8 mouse cellular contexts compared by ENCODE assay signal in the genomic region with DNA sequence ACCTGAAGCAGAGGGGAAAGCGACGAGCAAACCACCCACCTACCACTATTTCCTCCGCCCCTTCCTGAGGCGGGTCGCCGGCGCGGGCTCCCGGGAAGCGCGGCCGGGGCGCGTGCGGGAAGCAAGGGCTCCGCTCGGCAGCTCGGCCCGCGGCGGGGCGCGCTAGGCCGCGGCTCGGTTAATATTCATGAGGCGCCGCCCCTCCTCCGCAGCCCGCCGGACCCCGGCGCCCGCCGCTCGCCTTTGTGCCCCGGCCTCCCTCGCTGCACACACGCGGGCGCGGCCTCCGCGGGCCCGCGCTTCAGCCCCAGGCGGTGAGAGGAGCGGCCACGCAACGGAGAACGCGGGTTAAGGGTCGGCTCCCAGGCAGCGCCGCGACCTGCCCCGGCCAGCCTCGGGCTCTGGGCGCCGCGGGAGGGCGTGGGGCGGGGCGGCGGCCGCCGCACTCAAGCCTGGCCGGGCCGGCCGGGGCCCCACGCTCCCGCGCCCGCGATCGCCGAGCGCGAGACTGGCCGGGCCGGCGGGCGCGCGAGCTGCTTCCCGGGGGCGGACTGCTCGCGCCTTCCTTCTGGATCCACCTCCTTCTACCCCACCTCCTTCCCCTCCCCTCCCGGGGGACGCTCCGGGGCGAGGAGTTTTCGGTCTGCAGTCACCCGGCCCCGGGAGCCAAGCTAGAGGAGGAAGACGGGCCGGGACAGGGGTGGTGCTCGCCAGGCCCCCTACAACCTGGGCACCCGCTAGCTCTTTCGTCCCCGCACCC. TPM values are rescaled to one million over a fixed set of nuclear protein-coding genes. Genes with fewer than 3 reads are reported as not detected.
A peak's percentile ranks its signal among the peaks of the same experiment; 100 is the strongest.
DNase-seq lines count a peak whose midpoint lies in the region; ATAC-seq and TF ChIP-seq lines count a peak whose summit lies in the region.

A gene (minus strand): TSS at position 441 of the 760 bp plus-strand sequence.

- no peaks in the 10 kb centered on the region for H3K36me3 ChIP-seq in hindbrain, postnatal 0 days (ENCODE audit: insufficient read depth, low read length)

- peak within 1 kb of the TSS; percentile 99 for H3K9ac ChIP-seq in hindbrain, postnatal 0 days (replicated peaks; ENCODE audit: low read length)

- no peak for TF ChIP-seq CTCF in hindbrain, postnatal 0 days (IDR thresholded peaks at IDR 0.05; ENCODE audit: low read depth)

- H3K27me3 ChIP-seq in hindbrain, postnatal 0 days (ENCODE audit: insufficient read depth, low read length), result no peaks in the 10 kb centered on the region

- DNase-seq in ZHBTc4 (ENCODE audit: low read depth, low spot score), result peak; percentile 73
- peak; percentile 76 for DNase-seq in embryo, embryonic 10 days (ENCODE audit: low spot score)
- DNase-seq in gastrocnemius, postnatal 10 days, result peak; percentile 86
- DNase-seq in hindbrain, postnatal 0 days (ENCODE audit: low spot score), result peak; percentile 87
- peak; percentile 52 to 78 for DNase-seq in left cerebral cortex, adult 8-10 months (ENCODE audit: low spot score in 2 of 2)
- DNase-seq in right cerebral cortex, postnatal 10 days (ENCODE audit: low spot score in 2 of 2), result peak; percentile 83 to 87
- peak; percentile 80 for DNase-seq in urinary bladder, postnatal 14 days (ENCODE audit: low spot score)

- H3K4me3 ChIP-seq in hindbrain, postnatal 0 days (ENCODE audit: low read length), result peak within 1 kb of the TSS; percentile 95

- peaks cover 8% of the 10 kb centered on the region for H3K4me1 ChIP-seq in hindbrain, postnatal 0 days (ENCODE audit: insufficient read depth, low read length)

- ATAC-seq in hindbrain, postnatal 0 days, result peak; percentile 77
- ATAC-seq in megakaryocyte, adult 5-6 weeks (ENCODE audit: poor library complexity, severe bottlenecking), result peak; percentile 29

- H3K4me2 ChIP-seq in hindbrain, postnatal 0 days (ENCODE audit: low read depth, low read length), result peak within 1 kb of the TSS; percentile 93

- no peaks in the 10 kb centered on the region for H3K9me3 ChIP-seq in hindbrain, postnatal 0 days (ENCODE audit: low read length)

- WGBS in hindbrain, postnatal 0 days, result under 1% methylated on average over 74 of the region's 102 CpGs

- H3K27ac ChIP-seq in hindbrain, postnatal 0 days, result peak within 1 kb of the TSS; percentile 100

RNA-seq across cellular contexts. Expression of the gene that starts here (rescaled TPM):
- 10 to 100 TPM; 35.9 to 56.3 TPM for total RNA-seq in gastrocnemius, postnatal 10 days (2021)
- total RNA-seq in hindbrain, postnatal 0 days (2014; rRNA removed), result 65.8 and 76.4 TPM in 2 replicates
- polyA plus RNA-seq in hindbrain, postnatal 0 days (2015; fragmentation: Nextera tagmentation; extraction: Ambion mirVana), result 26.6 and 27.7 TPM in 2 replicates
- total RNA-seq in left cerebral cortex, adult 8-10 months (2022), result 100 to 1,000 TPM; 218 to 248 (median 233) TPM
- 17.3 and 17.7 TPM in 2 replicates for total RNA-seq in megakaryocyte, adult 5-6 weeks (2015)
- 11.4 and 26.1 TPM in 2 replicates for total RNA-seq in megakaryocyte, adult 5-6 weeks (2017)

Comparison
In these comparisons a context has a peak if more than half of its experiments do, and no peak if none do; other contexts are left out.
1. Peak in every context shown above with its lines: DNase-seq, ATAC-seq, H3K4me3 ChIP-seq and H3K27ac ChIP-seq.